Mouse (Mus musculus) embryonic facial prominence, embryonic 15.5 days (tissue): ENCODE data around the gene Ctnnbip1. TPM values are rescaled to one million over a fixed set of nuclear protein-coding genes. Genes with fewer than 3 reads are reported as not detected.

Experiments
- ATAC-seq: fragments of 200-750 bp; cut with Nextera tagmentation; 2 replicates; pipeline ENCODE4 v1.8.0; 2017; ENCODE audit warnings: low read depth, moderate TSS enrichment; ENCODE audit not compliant: insufficient number of reproducible peaks, low FRiP score, low TSS enrichment
- H3K27ac ChIP-seq: fragments of 300-500 bp; sonication (generic); replicated peaks from 2 replicates; pipeline ENCODE4 v1.5.1; 2015; ENCODE audit warnings: mild to moderate bottlenecking, inconsistent platforms
- H3K27me3 ChIP-seq: fragments of 300-500 bp; sonication (generic); 2 replicates; pipeline ENCODE4 v1.6.1; 2015; ENCODE audit warnings: inconsistent platforms
- H3K36me3 ChIP-seq: fragments of 300-500 bp; sonication (generic); 2 replicates; pipeline ENCODE4 v1.6.1; 2015; ENCODE audit warnings: mild to moderate bottlenecking, inconsistent platforms
- H3K4me1 ChIP-seq: fragments of 300-500 bp; sonication (generic); 2 replicates; pipeline ENCODE4 v1.6.1; 2015; ENCODE audit warnings: inconsistent platforms
- H3K4me2 ChIP-seq: fragments of 300-500 bp; sonication (generic); replicated peaks from 2 replicates; pipeline ENCODE4 v1.6.1; 2015; ENCODE audit warnings: mild to moderate bottlenecking, inconsistent platforms
- H3K4me3 ChIP-seq: fragments of 300-500 bp; sonication (generic); replicated peaks from 2 replicates; pipeline ENCODE4 v1.5.1; 2015; ENCODE audit warnings: mild to moderate bottlenecking, inconsistent platforms
- H3K9ac ChIP-seq: fragments of 300-500 bp; sonication (generic); 2 replicates; pipeline ENCODE4 v1.6.1; 2015; ENCODE audit warnings: inconsistent platforms
- H3K9me3 ChIP-seq: fragments of 300-500 bp; sonication (generic); replicated peaks from 2 replicates; pipeline ENCODE4 v1.6.1; 2016; ENCODE audit warnings: inconsistent platforms
- WGBS: fragments of 180-500 bp; shearing (Covaris S2); methylation state at CpG from one replicate; pipeline ENCODE4 v1.1.7; 2015; 5-methylcytosine and 5-hydroxymethylcytosine counted together
- polyA plus RNA-seq: library from polyadenylated mRNA; unstranded; fragments of >200 nt; fragmentation: Nextera tagmentation; extraction: Ambion mirVana; gene quantifications from 2 replicates; pipeline ENCODE4 v1.2.1, GENCODE M21; 2015

The Ctnnbip1 gene
- polyA plus RNA-seq, 1 experiment from 2014 or later: 72.7 TPM

DNA sequence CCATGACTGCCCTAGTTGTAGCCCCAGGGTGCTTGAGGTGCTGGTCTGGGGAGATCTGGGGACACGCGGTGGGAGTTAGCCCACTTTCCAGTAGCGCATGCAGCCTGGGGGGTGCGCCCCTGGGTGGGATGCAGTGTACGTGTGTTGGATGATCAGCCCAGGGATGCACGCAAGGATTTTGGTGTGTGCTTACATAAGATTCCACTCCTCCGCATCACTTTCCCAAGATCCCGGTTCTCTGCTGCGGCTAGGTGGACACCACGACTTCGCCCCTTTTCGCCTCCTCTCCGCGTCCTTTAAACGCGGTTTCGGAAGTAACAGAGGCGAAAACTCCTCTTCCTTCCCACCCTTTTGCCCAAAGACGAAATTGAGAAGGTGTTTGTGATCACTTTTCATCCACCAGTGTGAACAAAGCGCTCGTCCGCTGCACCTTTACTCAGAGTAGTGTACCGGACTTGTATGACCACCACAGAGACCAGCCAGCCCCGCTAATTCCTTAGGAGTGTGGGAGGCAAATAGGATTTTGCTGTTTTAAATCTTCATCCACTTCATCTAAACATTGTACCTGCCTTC, 69.6 kb downstream of the Ctnnbip1 start:
- 9% methylated on average over 24 of the region's 24 CpGs for WGBS
- Histone ChIP-seq H3K27me3 (peaks cover 18% of the 10 kb centered on the region), H3K9me3 (no peaks in the 10 kb centered on the region), H3K27ac (no peak overlapping the region), H3K36me3 (no peaks in the 10 kb centered on the region), H3K4me3 (peak overlapping the region; percentile 80), H3K9ac (peak overlapping the region; percentile 81), H3K4me2 (peak overlapping the region; percentile 96), H3K4me1 (peaks cover 13% of the 10 kb centered on the region)
- no peak for ATAC-seq

DNA sequence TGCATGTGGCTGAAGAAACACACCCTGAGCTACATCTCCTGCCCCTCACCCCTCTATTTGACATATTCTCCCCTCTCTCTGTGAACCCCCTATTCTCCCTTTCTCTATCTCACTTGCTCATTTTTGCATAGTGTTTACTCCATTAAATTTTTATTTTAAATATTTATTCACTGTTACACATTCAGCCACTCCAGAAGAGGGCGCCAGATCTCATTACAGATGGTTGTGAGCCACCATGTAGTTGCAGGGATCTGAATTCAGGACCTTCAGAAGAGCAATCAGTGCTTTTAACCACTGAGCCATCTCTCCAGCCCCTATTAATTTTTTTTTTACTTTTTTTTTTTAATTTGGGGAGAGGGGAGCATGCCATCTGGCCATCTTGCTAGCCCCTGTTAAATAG, 72.2 kb downstream of the Ctnnbip1 start:
- Histone ChIP-seq H3K4me3 (no peak overlapping the region), H3K4me2 (no peak overlapping the region), H3K4me1 (peaks cover 15% of the 10 kb centered on the region), H3K9me3 (no peaks in the 10 kb centered on the region), H3K27ac (no peak overlapping the region), H3K27me3 (peaks cover 8% of the 10 kb centered on the region), H3K9ac (no peak overlapping the region), H3K36me3 (no peaks in the 10 kb centered on the region)
- 76% methylated on average over 1 of the region's 1 CpGs for WGBS
- ATAC-seq: no peak

DNA sequence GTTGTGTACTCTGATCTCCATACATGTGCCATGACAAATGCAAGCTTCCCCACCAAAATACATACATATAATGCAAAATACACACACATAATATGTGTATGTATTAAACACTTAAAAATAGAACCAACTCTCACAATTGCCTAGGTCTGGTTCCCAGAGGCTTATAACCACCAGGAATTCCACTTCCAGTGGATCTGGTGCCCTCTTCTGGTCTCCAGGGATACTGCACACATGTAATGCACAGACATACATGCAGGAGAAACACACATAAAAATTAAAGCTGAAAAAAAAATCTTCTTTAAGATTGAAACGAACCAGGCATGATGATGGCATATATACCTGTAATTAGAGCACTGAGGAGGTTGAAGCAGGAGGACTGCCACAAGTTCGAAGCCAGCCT, 73.5 kb downstream of the Ctnnbip1 start:
- no peak overlapping the region for H3K4me2 ChIP-seq
- H3K27me3 ChIP-seq: peaks cover 6% of the 10 kb centered on the region
- H3K4me3 ChIP-seq: no peak overlapping the region
- peaks cover 12% of the 10 kb centered on the region for H3K4me1 ChIP-seq
- H3K9ac ChIP-seq: no peak overlapping the region
- no peak for ATAC-seq
- no peak overlapping the region for H3K27ac ChIP-seq
- H3K9me3 ChIP-seq: no peaks in the 10 kb centered on the region
- WGBS: 84% methylated on average over 2 of the region's 2 CpGs
- 0 out of 2 replicates have a peak, but pooled peaks cover 3% of the 10 kb centered on the region for H3K36me3 ChIP-seq

DNA sequence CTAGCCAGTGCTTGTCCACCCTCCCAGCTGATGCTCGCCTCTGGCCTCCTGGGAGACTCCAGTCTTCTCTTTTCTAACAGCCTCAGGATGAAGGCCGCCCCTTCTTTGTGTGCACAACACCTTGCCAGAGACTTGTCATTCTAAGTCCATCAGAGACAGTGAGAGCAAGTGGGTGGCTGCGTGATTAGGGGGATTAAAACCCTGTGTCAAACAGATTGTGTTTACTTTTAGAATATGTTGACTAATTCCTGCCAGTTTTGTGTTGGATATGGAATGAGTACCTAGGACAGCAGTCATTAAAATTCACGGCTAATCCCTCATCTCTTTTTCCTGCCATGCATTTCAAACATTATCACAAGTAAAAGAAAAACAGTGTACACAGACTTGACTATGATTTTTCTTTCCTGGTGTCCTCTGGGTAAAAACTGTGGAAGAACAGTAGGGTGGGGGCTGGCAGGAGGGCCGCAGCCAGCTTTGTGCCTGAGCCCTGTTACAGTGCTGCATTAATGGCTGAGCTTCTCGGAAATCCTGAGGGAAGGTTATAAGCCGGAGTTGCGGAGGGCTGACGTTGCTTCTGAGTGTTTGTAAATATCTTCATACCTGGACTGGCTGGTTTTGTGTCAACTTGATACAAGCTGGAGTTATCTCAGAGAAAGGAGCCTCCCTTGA, 77.0 kb downstream of the Ctnnbip1 start:
- Histone ChIP-seq H3K27ac (no peak overlapping the region), H3K9ac (no peak overlapping the region), H3K4me3 (no peak overlapping the region), H3K27me3 (no peaks in the 10 kb centered on the region), H3K4me1 (peaks cover 3% of the 10 kb centered on the region; the same call in 1 of the 2 replicates), H3K4me2 (no peak overlapping the region), H3K9me3 (no peaks in the 10 kb centered on the region), H3K36me3 (0 out of 2 replicates have a peak, but pooled peaks cover 3% of the 10 kb centered on the region)
- 73% methylated on average over 9 of the region's 9 CpGs for WGBS
- ATAC-seq: no peak

DNA sequence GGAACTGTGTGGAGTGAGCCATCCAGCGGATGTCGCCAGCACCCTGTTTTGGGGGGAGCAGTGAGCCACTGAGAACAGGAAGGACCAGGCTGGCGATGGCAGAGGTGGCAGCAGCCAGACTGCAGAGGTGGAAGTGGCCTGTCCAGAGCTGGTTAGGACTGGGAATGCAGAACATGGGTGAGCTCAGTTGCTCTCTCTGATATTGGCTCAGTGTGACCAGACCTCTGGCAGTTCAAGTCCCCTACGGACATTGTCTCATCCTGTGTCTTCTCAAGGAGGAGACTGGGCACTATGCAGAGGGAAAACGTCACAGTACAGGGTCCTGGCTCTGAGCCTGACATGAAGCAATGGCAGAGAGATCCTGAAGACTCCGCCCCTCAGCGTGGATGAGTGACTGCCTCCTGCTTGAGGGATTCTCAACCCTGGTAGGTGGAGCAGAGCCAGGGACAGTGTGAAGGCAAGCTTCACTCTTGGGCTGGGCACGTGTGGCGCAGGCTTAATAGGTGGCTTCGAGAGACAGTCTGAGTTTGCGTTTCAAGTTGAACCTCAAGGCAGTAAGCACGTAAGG, 79.7 kb downstream of the Ctnnbip1 start:
- H3K4me2 ChIP-seq: no peak overlapping the region
- H3K9ac ChIP-seq: no peak overlapping the region
- no peak overlapping the region for H3K27ac ChIP-seq
- 0 out of 2 replicates have a peak, but pooled peaks cover 3% of the 10 kb centered on the region for H3K36me3 ChIP-seq
- WGBS: 66% methylated on average over 12 of the region's 12 CpGs
- no peak for ATAC-seq
- H3K4me1 ChIP-seq: peaks cover 14% of the 10 kb centered on the region; the same call in 1 of the 2 replicates
- H3K9me3 ChIP-seq: no peaks in the 10 kb centered on the region
- H3K27me3 ChIP-seq: no peaks in the 10 kb centered on the region
- no peak overlapping the region for H3K4me3 ChIP-seq

DNA sequence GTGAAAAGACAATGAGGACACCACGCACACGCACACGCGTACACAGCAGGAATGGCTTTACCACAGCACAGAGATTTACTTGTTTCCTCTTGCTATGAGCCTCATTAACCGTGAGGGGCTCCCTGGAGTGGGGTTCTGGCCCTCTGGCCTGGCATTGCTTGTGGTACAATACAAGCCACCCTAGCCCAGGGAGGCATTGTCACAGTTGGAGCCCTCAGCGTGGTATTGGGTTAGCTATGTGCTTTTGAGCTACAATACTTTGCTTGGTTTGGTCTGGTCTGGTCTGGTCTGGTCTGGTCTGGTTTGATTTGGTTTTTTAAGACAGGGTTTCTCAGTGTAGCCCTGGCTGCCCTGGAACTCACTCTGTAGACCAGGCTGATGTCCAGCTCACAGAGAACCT, 81.5 kb downstream of the Ctnnbip1 start:
- Histone ChIP-seq H3K27ac (no peak overlapping the region), H3K4me3 (no peak overlapping the region), H3K9me3 (no peaks in the 10 kb centered on the region), H3K27me3 (no peaks in the 10 kb centered on the region), H3K4me1 (peaks cover 14% of the 10 kb centered on the region; the same call in 1 of the 2 replicates), H3K36me3 (0 out of 2 replicates have a peak, but pooled peaks cover 3% of the 10 kb centered on the region), H3K9ac (no peak overlapping the region), H3K4me2 (no peak overlapping the region)
- WGBS: 93% methylated on average over 6 of the region's 6 CpGs
- ATAC-seq: no peak

DNA sequence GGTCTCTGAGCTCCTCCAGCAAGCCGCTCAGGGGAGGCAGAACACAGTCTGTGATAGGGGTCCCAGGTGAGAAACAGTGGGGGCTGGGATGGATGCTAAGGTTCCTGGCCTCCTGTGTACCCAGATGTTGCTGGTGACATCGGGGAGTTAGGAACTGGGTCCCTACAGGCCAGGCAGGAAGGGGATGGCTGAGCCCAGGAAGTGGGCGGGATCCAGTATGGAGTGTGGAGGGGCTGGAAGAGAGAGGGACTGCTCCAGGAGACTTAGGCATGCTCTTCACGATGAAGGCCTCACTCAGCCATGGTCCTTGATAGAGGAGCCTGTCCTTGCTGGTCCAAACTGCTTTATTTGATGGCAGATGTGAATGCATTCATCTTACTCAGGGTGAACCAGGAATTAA, 82.1 kb downstream of the Ctnnbip1 start:
- H3K9me3 ChIP-seq: no peaks in the 10 kb centered on the region
- WGBS: 88% methylated on average over 4 of the region's 4 CpGs
- H3K27ac ChIP-seq: no peak overlapping the region
- 0 out of 2 replicates have a peak, but pooled peaks cover 3% of the 10 kb centered on the region for H3K36me3 ChIP-seq
- H3K4me3 ChIP-seq: no peak overlapping the region
- peaks cover 11% of the 10 kb centered on the region; the same call in 1 of the 2 replicates for H3K4me1 ChIP-seq
- no peak for ATAC-seq
- H3K27me3 ChIP-seq: no peaks in the 10 kb centered on the region
- H3K9ac ChIP-seq: no peak overlapping the region
- no peak overlapping the region for H3K4me2 ChIP-seq

DNA sequence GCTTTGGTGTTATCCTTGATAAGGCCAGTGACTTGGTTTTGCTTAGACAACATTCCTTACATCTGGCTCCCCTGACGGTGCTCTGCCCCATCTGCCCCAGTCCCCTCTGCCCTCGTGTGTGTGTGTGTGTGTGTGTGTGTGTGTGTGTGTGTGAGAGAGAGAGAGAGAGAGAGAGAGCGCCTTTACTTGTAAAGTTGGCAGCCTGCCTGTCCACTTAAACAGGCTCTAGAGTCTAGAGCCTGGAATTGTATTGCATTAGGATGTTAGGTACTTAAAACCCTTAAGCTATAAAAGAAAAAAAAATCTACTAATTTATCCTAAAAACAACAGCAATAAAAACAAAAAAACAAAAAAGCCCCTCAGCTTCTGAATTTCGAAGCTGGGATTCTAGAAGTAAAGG, 83.4 kb downstream of the Ctnnbip1 start:
- Histone ChIP-seq H3K27me3 (no peaks in the 10 kb centered on the region), H3K4me2 (no peak overlapping the region), H3K36me3 (no peaks in the 10 kb centered on the region), H3K4me3 (no peak overlapping the region), H3K9ac (no peak overlapping the region), H3K4me1 (peaks cover 14% of the 10 kb centered on the region; the same call in 1 of the 2 replicates), H3K9me3 (no peaks in the 10 kb centered on the region), H3K27ac (no peak overlapping the region)
- 35% methylated on average over 4 of the region's 4 CpGs for WGBS
- ATAC-seq: no peak

DNA sequence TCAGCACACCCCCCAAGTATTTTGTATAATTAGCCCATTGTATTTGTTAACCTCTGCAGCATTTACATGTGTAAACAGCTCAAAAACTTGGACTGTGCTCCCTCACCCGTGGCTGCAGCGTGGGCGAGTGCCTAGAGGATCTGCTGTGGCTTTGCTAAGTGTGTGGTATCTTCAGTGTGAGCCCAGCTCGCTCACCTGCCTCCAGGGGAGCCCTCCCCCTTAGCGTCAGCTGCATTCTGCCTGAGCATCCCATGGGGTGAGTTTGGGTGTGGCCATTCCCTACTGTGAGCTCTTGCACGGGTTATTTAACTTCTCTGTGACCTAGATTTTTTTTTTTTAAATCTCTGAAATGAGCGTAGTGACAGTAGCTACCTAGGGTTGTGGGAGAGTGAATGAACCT, 84.2 kb downstream of the Ctnnbip1 start:
- 35% methylated on average over 7 of the region's 7 CpGs for WGBS
- Histone ChIP-seq H3K9me3 (no peaks in the 10 kb centered on the region), H3K4me2 (no peak overlapping the region), H3K27me3 (no peaks in the 10 kb centered on the region), H3K4me3 (no peak overlapping the region), H3K9ac (no peak overlapping the region), H3K36me3 (no peaks in the 10 kb centered on the region), H3K27ac (no peak overlapping the region), H3K4me1 (peaks cover 20% of the 10 kb centered on the region)
- ATAC-seq: no peak

DNA sequence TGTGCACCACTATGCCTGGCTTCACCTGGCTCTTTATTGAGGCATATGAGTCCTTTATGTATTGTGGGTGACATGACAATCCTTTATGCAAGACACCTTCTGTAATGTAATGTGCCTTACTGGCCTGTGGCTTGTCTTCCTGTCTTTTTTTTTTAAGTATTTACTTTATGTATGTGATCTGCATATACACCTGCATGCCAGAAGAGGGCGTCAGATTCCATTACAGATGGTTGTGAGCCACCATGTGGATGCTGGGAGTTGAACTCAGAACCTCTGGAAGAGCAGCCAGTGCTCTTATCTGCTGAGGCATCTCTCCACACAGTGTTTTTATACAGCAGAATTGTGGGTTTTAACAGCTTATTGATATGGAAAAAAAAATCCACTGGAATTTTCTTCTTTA, 85.8 kb downstream of the Ctnnbip1 start:
- H3K4me2 ChIP-seq: no peak overlapping the region
- no peak for ATAC-seq
- H3K9ac ChIP-seq: no peak overlapping the region
- 70% methylated on average over 1 of the region's 1 CpGs for WGBS
- no peaks in the 10 kb centered on the region for H3K27me3 ChIP-seq
- no peak overlapping the region for H3K27ac ChIP-seq
- peaks cover 34% of the 10 kb centered on the region for H3K4me1 ChIP-seq
- no peaks in the 10 kb centered on the region for H3K36me3 ChIP-seq
- no peaks in the 10 kb centered on the region for H3K9me3 ChIP-seq
- H3K4me3 ChIP-seq: no peak overlapping the region

DNA sequence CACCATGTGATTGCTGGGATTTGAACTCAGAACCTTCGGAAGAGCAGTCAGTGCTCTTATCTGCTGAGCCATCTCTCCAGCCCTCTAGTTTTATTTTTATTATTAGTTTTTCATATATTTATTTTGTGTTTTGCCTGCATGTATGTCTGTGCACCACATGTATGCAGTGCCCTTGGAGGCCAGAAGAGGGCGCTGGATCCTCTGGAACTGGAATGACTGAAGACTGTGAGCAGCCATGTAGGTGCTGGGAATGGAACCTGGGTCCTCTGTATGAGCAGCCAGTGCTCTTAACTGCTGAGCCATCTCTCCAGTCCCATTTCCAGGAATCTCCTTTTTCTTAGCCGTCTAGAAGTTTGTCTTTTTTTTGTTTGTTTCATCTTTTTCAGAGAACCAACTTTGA, 86.5 kb downstream of the Ctnnbip1 start:
- ATAC-seq: no peak
- WGBS: 80% methylated on average over 3 of the region's 3 CpGs
- H3K4me3 ChIP-seq: no peak overlapping the region

More for the DNA sequence above, 86.5 kb downstream of the Ctnnbip1 start:
- no peak overlapping the region for H3K27ac ChIP-seq
- no peaks in the 10 kb centered on the region for H3K9me3 ChIP-seq
- no peaks in the 10 kb centered on the region for H3K27me3 ChIP-seq
- H3K4me2 ChIP-seq: no peak overlapping the region
- peaks cover 38% of the 10 kb centered on the region for H3K4me1 ChIP-seq
- H3K36me3 ChIP-seq: no peaks in the 10 kb centered on the region
- no peak overlapping the region for H3K9ac ChIP-seq
